Mouse (Mus musculus) midbrain, embryonic 12.5 days (tissue): ENCODE measurements around the gene Emp2. TPM values are rescaled to one million over a fixed set of nuclear protein-coding genes. Genes with fewer than 3 reads are reported as not detected.

Source experiments
- ATAC-seq: fragments of 200-750 bp; cut with Nextera tagmentation; 2 replicates; pipeline ENCODE4 v1.8.0; 2017; ENCODE audit warnings: low read depth, moderate TSS enrichment, moderate library complexity; ENCODE audit not compliant: low FRiP score
- H3K27ac ChIP-seq: fragments of 300-500 bp; sonication (generic); replicated peaks from 2 replicates; pipeline ENCODE4 v1.5.1; 2016; ENCODE audit warnings: mild to moderate bottlenecking
- H3K27me3 ChIP-seq: fragments of 300-500 bp; sonication (generic); 2 replicates; pipeline ENCODE4 v1.6.1; 2016; ENCODE audit warnings: mild to moderate bottlenecking
- H3K36me3 ChIP-seq: fragments of 300-500 bp; sonication (generic); 2 replicates; pipeline ENCODE4 v1.6.1; 2016
- H3K4me1 ChIP-seq: fragments of 300-500 bp; sonication (generic); 2 replicates; pipeline ENCODE4 v1.6.1; 2016
- H3K4me2 ChIP-seq: fragments of 300-500 bp; sonication (generic); replicated peaks from 2 replicates; pipeline ENCODE4 v1.6.1; 2016; ENCODE audit warnings: mild to moderate bottlenecking, moderate library complexity
- H3K4me3 ChIP-seq: fragments of 300-500 bp; sonication (generic); 2 replicates; pipeline ENCODE4 v1.5.1; 2016; ENCODE audit warnings: mild to moderate bottlenecking
- H3K9ac ChIP-seq: fragments of 300-500 bp; sonication (generic); replicated peaks from 2 replicates; pipeline ENCODE4 v1.6.1; 2016; ENCODE audit warnings: mild to moderate bottlenecking, moderate library complexity
- H3K9me3 ChIP-seq: fragments of 300-500 bp; sonication (generic); 2 replicates; pipeline ENCODE4 v1.6.1; 2016; ENCODE audit warnings: mild to moderate bottlenecking
- WGBS: fragments of 180-500 bp; shearing (Covaris S2); methylation state at CpG from one replicate; pipeline ENCODE4 v1.1.7; 2016; 5-methylcytosine and 5-hydroxymethylcytosine counted together
- polyA plus RNA-seq: library from polyadenylated mRNA; unstranded; fragments of >200 nt; fragmentation: Nextera tagmentation; extraction: Ambion mirVana; gene quantifications from 2 replicates; pipeline ENCODE4 v1.2.1, GENCODE M21; 2016

Gene Emp2
- polyA plus RNA-seq, 1 experiment from 2014 or later = 4.4 TPM

DNA sequence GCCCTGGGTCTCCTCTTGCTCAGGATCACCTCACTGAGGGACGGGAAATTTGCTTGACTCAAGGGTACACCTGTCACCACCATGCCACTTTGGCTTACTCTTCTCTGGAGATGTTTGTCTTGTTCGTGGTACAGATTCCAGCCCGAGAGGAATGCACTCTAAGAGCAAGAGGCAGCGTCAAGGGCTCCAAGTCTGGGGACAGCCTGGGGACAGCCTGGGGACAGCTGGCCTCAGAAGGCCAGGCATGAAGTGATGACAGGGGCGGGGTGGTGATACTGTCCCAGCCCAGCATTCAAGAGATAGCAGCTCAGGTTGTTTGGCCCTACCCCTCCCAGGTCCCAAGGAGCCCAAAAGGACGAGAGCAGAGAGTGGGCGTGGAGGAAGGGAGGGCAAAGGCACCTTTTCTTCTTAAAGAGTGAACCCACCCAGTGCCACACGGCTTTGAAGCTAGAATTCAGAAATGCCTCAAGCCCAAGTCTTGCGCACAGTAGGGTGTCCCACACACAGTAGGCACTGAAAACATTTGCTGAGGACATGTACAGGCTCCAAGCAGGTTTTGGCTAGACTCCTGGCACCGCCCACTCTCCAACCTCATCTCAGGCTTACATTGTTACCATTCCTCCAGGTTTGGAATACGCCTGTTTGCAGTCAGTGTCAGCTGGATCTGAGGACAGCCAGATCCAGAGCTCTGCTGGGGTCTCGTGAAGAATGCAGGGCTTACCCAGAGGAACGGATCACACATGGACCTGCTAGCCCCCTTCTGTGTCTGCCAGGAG is 23.8 kb upstream of the Emp2 start:
- Histone ChIP-seq H3K9ac (no peak overlapping the region), H3K27me3 (no peaks in the 10 kb centered on the region), H3K4me2 (no peak overlapping the region), H3K4me3 (no peak overlapping the region), H3K27ac (no peak overlapping the region), H3K36me3 (no peaks in the 10 kb centered on the region), H3K9me3 (peaks cover 5% of the 10 kb centered on the region; the same call in 1 of the 2 replicates), H3K4me1 (no peaks in the 10 kb centered on the region)
- ATAC-seq = no peak
- WGBS = 84% methylated on average over 13 of the region's 13 CpGs

DNA sequence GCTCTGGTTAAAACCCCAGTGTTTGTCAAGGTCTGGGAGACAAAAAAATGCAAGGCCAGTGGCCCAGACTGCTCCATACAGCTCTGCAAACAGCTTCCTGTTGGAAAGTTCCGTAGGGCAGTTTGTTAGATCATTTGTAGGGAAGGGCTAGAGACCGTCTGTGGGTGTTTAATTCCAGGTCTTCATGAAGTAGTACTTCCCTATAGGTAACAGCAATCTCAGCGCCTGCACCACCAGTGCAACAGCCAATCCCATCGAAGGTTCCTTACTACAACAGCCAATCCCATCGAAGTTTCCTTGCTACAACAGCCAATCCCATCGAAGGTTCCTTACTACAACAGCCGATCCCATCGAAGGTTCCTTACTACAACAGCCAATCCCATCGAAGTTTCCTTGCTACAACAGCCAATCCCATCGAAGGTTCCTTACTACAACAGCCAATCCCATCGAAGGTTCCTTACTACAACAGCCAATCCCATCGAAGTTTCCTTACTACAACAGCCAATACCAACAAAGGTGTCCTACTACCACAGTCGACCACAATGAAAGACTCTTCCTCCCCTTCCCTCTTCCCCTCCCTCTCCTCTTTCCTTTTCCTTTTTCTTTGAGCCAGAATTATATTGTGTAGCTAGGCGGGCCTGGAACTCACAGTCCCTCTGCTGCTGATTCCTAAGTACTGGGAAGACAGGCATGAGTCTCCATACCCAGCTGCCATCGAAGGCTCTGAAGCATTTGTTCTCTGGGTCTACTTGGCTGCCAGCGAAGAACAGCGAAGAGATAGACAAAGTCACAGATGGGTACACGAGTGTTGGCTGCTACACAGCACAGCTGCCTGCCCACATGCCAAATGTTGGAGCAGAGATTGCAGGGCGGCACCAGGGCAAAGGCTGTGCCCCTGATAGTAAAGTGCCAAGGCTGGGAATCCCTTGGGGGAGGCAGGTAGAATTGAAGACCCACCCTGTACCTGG is 23.0 kb upstream of the Emp2 start:
- WGBS = 92% methylated on average over 19 of the region's 19 CpGs
- Histone ChIP-seq H3K27ac (no peak overlapping the region), H3K4me2 (no peak overlapping the region), H3K27me3 (no peaks in the 10 kb centered on the region), H3K4me3 (no peak overlapping the region), H3K36me3 (no peaks in the 10 kb centered on the region), H3K4me1 (no peaks in the 10 kb centered on the region), H3K9me3 (peaks cover 5% of the 10 kb centered on the region; the same call in 1 of the 2 replicates), H3K9ac (no peak overlapping the region)
- no peak for ATAC-seq

DNA sequence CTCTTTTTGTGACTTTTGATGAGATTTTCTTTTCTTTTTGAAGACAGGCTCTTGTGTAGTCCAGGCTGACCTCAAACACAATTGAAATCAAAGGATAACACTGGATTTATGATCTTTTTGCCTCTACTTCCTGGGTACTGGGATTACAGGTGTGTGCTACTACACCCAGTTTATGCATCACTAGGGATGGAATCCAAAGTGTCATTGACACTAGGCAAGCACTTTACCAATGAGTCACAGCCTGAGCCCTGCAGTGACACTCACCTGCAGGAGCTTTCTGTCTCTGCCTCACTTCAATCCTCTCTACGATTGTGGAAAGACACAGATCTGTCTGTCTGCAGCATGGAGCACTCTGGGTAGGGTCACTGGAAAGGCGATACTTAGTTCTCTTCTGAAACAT is 22.2 kb upstream of the Emp2 start:
- Histone ChIP-seq H3K36me3 (no peaks in the 10 kb centered on the region), H3K27me3 (no peaks in the 10 kb centered on the region), H3K4me1 (no peaks in the 10 kb centered on the region), H3K4me2 (no peak overlapping the region), H3K9ac (no peak overlapping the region), H3K4me3 (no peak overlapping the region), H3K27ac (no peak overlapping the region), H3K9me3 (peaks cover 5% of the 10 kb centered on the region; the same call in 1 of the 2 replicates)
- no peak for ATAC-seq
- WGBS = 95% methylated on average over 2 of the region's 2 CpGs

DNA sequence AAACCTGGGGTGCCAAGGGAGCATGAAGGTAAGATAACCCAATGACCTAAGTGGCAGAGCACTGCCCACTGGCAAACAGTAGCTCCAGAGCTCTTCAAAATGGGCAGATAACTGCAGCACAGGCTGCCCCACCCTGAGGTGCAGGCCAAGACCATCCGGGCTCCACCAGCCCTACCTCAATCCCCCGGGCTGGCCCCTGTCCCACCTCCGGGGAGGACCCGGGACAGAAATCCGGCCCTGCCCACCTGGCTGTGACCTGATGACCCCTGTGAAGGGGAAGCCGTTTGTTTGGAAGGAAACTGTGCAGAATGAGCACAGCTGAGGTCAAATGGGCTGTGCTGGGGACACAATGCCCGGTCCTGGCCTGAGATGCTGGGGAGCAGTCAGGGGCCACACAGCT is 19.0 kb upstream of the Emp2 start:
- no peaks in the 10 kb centered on the region for H3K9me3 ChIP-seq
- 51% methylated on average over 7 of the region's 7 CpGs for WGBS

DNA sequence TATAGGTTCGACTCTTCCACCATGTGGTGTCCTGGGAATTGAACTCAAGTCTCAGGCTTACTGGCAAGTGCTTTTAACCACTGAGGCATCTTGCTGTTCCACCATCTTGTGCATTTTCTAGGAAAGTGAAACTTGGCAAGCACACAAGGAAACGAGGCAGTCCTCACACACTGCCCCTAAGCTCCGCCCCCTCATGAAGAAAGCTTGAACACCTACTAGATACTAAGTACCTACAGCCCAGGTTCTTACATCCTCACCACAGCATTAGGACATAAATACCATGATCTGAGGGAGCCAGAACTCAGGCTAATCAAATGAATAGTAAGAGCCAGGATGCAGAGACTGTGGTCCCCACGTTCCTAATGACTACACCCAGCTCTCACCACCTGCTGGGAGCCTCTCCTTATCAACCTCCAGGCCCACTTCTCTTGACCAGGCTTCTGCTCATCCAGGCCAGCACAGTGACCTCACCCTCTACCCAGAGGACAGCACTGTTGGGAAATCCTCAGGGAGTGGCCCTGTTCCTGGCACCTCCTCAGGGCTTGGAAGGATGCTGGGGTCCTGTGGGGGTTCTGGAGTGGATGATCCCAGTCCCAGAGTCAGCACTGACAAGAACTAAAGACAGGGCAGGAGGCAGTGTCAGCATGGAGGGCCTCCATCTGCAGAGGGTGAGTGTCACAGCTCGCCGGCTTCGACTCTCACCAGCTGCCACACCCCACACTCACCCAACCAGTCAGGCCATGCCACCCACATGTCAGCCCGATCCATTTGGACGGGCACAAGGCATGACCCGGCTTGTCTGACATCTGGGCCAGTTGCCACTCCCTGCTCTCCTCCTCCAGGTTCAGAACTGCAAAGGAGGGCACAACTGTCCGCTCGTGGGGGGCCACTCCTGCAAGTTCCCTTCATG is 17.1 kb upstream of the Emp2 start:
- no peak for ATAC-seq
- Histone ChIP-seq H3K36me3 (no peaks in the 10 kb centered on the region), H3K4me3 (no peak overlapping the region), H3K9ac (no peak overlapping the region), H3K27ac (no peak overlapping the region), H3K9me3 (no peaks in the 10 kb centered on the region), H3K27me3 (no peaks in the 10 kb centered on the region), H3K4me2 (no peak overlapping the region), H3K4me1 (no peaks in the 10 kb centered on the region)
- WGBS = 86% methylated on average over 12 of the region's 12 CpGs

More for the DNA sequence above, 19.0 kb upstream of the Emp2 start:
- Histone ChIP-seq H3K27ac (no peak overlapping the region), H3K4me2 (no peak overlapping the region), H3K36me3 (no peaks in the 10 kb centered on the region), H3K27me3 (no peaks in the 10 kb centered on the region), H3K4me1 (no peaks in the 10 kb centered on the region), H3K9ac (no peak overlapping the region), H3K4me3 (no peak overlapping the region)
- no peak for ATAC-seq

DNA sequence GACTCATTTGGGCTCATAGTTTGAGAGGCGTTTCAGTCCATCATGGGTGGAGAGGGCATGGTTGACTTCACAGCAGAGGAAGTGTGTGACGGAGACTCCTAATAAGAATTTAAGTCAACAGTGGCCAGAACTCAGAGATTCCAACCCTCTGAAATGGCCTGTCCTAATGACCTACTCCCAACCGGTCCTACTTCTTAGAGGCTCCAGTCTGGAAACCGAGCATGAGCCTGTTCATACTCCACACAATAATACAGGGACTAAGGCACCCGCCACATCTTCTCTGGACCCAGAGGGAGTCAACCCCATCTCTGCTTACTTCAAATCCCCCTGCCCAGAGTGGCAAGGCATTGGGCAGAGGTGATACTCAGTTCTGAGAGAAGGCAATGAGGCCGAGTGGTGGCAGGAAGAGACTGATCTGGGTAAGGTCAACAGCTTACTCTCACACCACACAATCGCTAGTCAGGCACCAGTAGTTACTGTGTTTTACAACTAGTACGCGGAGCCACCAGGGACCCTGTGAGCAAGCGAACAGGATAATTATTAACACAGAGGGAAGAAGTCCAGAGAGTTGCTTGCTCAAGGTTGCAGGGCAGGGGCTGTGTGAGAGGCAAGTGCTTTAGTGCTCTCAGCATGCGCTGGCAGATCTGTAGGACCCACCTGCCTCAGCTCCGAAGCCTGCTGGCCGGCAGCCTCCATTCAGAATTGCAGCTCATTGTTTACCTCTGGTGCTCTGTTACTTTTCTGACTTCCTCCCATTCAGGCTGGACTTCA is 14.0 kb upstream of the Emp2 start:
- Histone ChIP-seq H3K27me3 (no peaks in the 10 kb centered on the region), H3K9ac (no peak overlapping the region), H3K4me1 (no peaks in the 10 kb centered on the region), H3K4me2 (no peak overlapping the region), H3K4me3 (no peak overlapping the region), H3K36me3 (no peaks in the 10 kb centered on the region), H3K27ac (no peak overlapping the region), H3K9me3 (no peaks in the 10 kb centered on the region)
- WGBS = 65% methylated on average over 13 of the region's 13 CpGs
- ATAC-seq = no peak

DNA sequence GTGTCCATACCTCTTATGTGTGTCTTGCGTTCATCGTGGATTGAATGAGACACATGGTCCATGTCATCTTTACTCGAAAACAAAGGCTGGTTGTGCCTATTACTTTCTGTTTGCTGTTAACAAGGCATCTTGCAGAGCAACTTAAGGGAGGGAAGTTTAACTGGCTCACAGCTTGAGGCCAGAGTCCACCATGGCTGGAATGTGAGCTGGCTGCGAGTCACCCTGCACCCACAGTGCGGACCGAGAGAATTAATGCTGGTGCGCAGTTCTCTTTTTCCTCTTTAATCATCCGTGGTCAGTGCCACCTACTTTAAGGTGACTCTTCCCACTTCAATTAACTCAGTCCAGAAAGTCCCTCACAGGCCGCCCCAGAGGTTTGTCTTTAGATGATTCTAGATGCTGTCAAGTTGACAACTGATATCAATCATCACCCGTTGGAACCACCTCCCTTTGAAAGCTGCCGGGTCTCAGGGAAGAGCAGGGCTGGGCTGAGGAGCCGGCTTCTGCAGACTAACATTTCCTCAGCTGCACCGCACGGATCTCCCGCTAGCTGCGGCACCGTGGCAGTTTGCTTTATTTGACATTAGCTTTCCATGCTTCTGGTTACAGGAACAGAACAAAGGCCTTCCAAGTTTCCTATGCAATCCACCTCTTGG is 6.3 kb upstream of the Emp2 start:
- Histone ChIP-seq H3K4me3 (no peak overlapping the region), H3K27me3 (no peaks in the 10 kb centered on the region; the same call in 1 of the 2 replicates), H3K9me3 (no peaks in the 10 kb centered on the region), H3K9ac (no peak overlapping the region), H3K36me3 (no peaks in the 10 kb centered on the region), H3K4me1 (no peaks in the 10 kb centered on the region), H3K27ac (no peak overlapping the region), H3K4me2 (no peak overlapping the region)
- no peak for ATAC-seq
- WGBS = 66% methylated on average over 17 of the region's 17 CpGs

DNA sequence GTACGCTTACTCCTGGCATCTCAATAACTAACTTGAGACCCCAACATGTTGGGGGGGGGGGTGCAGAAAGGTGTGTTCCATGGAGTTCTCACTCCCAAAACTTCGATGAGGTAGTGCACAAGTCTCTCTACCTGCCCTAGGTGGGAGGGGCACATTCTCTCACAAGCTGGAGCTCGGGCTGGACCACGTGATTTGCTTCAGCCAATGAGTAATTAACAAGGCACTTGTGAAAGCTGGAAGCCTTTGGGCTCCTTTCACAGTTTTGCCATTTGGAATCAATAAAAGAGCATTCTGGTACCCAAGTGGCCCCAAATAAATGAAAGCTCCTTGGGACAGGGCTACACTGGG is 3.4 kb upstream of the Emp2 start:
- H3K9me3 ChIP-seq = no peaks in the 10 kb centered on the region
- peaks cover 23% of the 10 kb centered on the region for H3K27me3 ChIP-seq
- ATAC-seq = no peak
- no peak overlapping the region for H3K27ac ChIP-seq
- H3K36me3 ChIP-seq = no peaks in the 10 kb centered on the region
- WGBS = 62% methylated on average over 4 of the region's 4 CpGs
- H3K4me2 ChIP-seq = no peak overlapping the region
- no peak overlapping the region for H3K9ac ChIP-seq
- peaks cover 7% of the 10 kb centered on the region; the same call in 1 of the 2 replicates for H3K4me1 ChIP-seq
- H3K4me3 ChIP-seq = no peak overlapping the region

DNA sequence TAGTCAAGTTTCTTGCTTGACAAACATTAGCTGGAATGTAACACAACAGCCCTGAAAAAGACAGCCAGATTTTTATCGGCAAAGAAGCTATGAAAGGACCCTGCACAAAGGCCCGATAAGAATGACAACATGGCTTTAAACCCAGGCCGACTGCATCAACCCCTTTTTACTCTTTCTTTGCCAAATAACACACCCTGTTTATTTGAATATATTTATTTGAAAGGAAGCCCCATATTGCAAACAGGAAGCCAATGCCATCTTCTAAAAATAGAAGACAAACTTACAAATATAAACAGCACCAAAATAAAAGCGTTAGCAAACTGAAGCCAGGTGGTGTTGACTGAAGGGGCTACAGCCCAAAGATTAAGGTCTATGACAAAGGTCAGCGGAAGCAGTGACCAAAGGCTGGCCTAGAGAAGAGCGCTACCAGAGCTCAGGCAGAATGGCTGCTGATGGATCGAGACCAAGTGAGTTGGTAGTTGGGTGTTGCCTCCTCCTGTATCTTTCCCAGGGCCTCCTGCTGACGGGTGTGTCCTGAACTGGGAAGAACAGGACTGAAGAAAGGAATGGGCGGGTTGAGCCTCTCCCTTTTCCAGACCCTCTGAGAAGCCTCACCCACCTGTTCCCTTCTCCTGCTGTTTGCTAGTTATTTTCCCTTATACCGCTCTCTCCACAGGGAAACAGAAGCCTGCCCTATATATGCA is 2.9 kb upstream of the Emp2 start:
- Histone ChIP-seq H3K27ac (no peak overlapping the region), H3K36me3 (no peaks in the 10 kb centered on the region), H3K4me1 (peaks cover 7% of the 10 kb centered on the region; the same call in 1 of the 2 replicates), H3K9ac (no peak overlapping the region), H3K4me2 (no peak overlapping the region), H3K4me3 (no peak overlapping the region), H3K9me3 (no peaks in the 10 kb centered on the region), H3K27me3 (peaks cover 28% of the 10 kb centered on the region)
- no peak for ATAC-seq
- 78% methylated on average over 10 of the region's 10 CpGs for WGBS

DNA sequence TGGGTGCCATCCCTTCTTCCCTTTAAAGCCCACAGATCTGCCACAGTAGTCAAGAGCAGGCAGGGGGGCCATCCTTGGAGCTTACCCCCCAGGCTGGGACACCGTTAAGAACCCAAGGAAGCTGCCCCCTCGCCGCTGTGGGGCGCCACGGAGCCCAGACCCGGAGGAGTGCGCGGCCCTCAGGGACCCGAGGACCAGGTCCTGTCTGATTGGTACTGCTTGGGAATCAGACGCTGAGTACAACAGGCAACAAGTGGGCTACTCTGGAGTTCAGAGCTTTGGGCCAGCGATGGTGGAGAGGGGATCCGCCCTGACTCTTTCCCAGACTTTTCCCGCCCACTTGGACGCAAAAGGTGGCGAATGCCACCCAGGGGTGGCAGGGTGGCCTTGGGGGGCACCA is 542 bp downstream of the Emp2 start:
- Histone ChIP-seq H3K9me3 (no peaks in the 10 kb centered on the region), H3K4me3 (peak overlapping the region; percentile 50), H3K27me3 (peaks cover 35% of the 10 kb centered on the region), H3K27ac (no peak overlapping the region), H3K36me3 (no peaks in the 10 kb centered on the region), H3K4me2 (peak overlapping the region; percentile 89), H3K9ac (peak overlapping the region; percentile 40), H3K4me1 (peaks cover 7% of the 10 kb centered on the region; the same call in 1 of the 2 replicates)
- 3% methylated on average over 15 of the region's 15 CpGs for WGBS
- ATAC-seq = peak; percentile 62
